Mouse (Mus musculus) spleen, adult 2 months (tissue): ENCODE data around the gene Rab3c.

ENCODE experiments used
- CTCF ChIP-seq: fragments of 200-500 bp; IDR thresholded peaks from 2 replicates; pipeline ENCODE4 v1.5.1; 2011; ENCODE audit warnings: mild to moderate bottlenecking, inconsistent platforms; ENCODE audit not compliant: insufficient read depth, insufficient read length, insufficient replicate concordance; ENCODE audit errors: extremely low read depth
- POLR2A ChIP-seq: fragments of 200-500 bp; IDR thresholded peaks from 2 replicates; pipeline ENCODE4 v1.6.1; 2011; ENCODE audit warnings: low read depth, low read length, inconsistent platforms

- TF ChIP-seq POLR2A (no peak), CTCF (no peak)
These were observed 135.3 kb downstream of the Rab3c start for GRCm38 (mm10) chr13:110145545-110145944.
